Mouse (Mus musculus) cerebellum, postnatal 14 days (tissue): ENCODE measurements around the gene Tcf19.
A peak's percentile ranks its signal among the peaks of the same experiment; 100 is the strongest.

ENCODE experiments used
- DNase-seq, 2 experiments: peaks; one replicate each; pipeline ENCODE4 v3.0.0; 2021; ENCODE audit warnings: mixed read lengths in 2 of 2

Tcf19 gene

GRCm38 (mm10) chr17:35516652-35517500, at the start of gene Tcf19, which contains the start of gene Cchcr1:
TSS of gene Tcf19 (minus strand) at chr17:35516824.
TSS of gene Cchcr1 (plus strand) at chr17:35517100.
- DNase-seq = peak; percentile 98

GRCm38 (mm10) chr17:35558216-35558615, 41.6 kb upstream of the Tcf19 start:
- DNase-seq = no peak

GRCm38 (mm10) chr17:35557351-35557750, 40.7 kb upstream of the Tcf19 start:
- no peak for DNase-seq

- DNase-seq = peak; percentile 63 to 81
Measured at GRCm38 (mm10) chr17:35556812-35557211, 40.2 kb upstream of the Tcf19 start.

GRCm38 (mm10) chr17:35556186-35556765, 39.7 kb upstream of the Tcf19 start:
- no peak for DNase-seq

GRCm38 (mm10) chr17:35554761-35555397, 38.3 kb upstream of the Tcf19 start:
- DNase-seq = no peak

GRCm38 (mm10) chr17:35554321-35554720, 37.7 kb upstream of the Tcf19 start:
- no peak for DNase-seq

- no peak for DNase-seq
Measured at GRCm38 (mm10) chr17:35551881-35552414, 35.3 kb upstream of the Tcf19 start, which contains the start of gene Cdsn. TSS of gene Cdsn (plus strand) at chr17:35552128.

- DNase-seq = no peak
Measured at GRCm38 (mm10) chr17:35550871-35551270, 34.2 kb upstream of the Tcf19 start.

- no peak for DNase-seq
Measured at GRCm38 (mm10) chr17:35550143-35550494, 33.5 kb upstream of the Tcf19 start.

GRCm38 (mm10) chr17:35549437-35550142, 33.0 kb upstream of the Tcf19 start:
- peak; percentile 94 to 95 for DNase-seq

- no peak for DNase-seq
Measured at GRCm38 (mm10) chr17:35548636-35549035, 32.0 kb upstream of the Tcf19 start.

GRCm38 (mm10) chr17:35547465-35547864, 30.8 kb upstream of the Tcf19 start:
- peak in 1 of 2 experiments; percentile 33 for DNase-seq

GRCm38 (mm10) chr17:35544680-35545079, 28.1 kb upstream of the Tcf19 start:
- peak; percentile 81 to 85 for DNase-seq

- no peak for DNase-seq
Measured at GRCm38 (mm10) chr17:35544001-35544400, 27.4 kb upstream of the Tcf19 start.

GRCm38 (mm10) chr17:35543412-35543861, 26.8 kb upstream of the Tcf19 start:
- DNase-seq = no peak

- DNase-seq = no peak
Measured at GRCm38 (mm10) chr17:35542761-35543411, 26.3 kb upstream of the Tcf19 start.

- no peak for DNase-seq
Measured at GRCm38 (mm10) chr17:35539540-35539939, 22.9 kb upstream of the Tcf19 start.

- no peak for DNase-seq
Measured at GRCm38 (mm10) chr17:35538476-35538875, 21.9 kb upstream of the Tcf19 start.

GRCm38 (mm10) chr17:35537421-35537820, 20.8 kb upstream of the Tcf19 start:
- DNase-seq = no peak

- peak; percentile 88 to 92 for DNase-seq
Measured at GRCm38 (mm10) chr17:35534343-35534742, 17.7 kb upstream of the Tcf19 start.

GRCm38 (mm10) chr17:35532901-35533300, 16.3 kb upstream of the Tcf19 start, which contains the start of gene Psors1c2:
TSS of gene Psors1c2 (plus strand) at chr17:35533201.
- no peak for DNase-seq
